Mouse (Mus musculus) megakaryocyte, embryonic 14.5 days (primary cell): ENCODE results near the gene Mthfr.

Experiments
- FLI1 ChIP-seq: IDR thresholded peaks from 2 replicates; pipeline ENCODE4 v1.6.1; 2012; ENCODE audit warnings: low read length, inconsistent platforms, mixed read lengths
- GATA1 ChIP-seq: IDR thresholded peaks from 3 replicates; pipeline ENCODE4 v1.6.1; 2012; ENCODE audit warnings: mixed read lengths, low read length, inconsistent platforms, borderline replicate concordance

DNA sequence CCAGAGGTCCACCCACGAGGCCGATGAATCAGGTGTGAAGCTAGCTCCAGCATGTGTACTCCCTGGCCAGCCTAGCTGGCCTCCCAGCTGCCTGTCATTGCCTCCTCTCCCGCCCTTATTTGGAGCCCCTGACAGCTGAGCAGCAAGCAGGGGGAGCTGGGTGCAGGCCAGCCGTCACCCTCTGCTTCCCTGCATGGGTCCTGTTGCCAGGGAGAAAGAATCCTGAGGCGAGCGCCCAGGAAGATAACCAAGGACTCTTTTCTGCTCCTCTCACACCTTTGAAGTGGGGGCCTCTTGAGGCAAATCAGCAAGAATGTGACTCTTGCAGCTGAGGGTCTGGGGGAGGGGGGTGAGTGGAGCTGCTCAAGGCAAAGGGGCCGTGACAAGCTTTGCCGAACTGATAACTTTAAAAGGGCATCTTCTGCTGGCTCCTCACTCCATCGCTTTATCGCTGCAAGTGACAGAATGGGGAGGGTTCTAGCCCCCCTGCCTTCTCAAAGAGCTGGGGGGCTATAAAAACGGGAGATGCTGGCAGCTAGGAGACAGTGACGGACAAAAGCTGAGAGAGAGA is 38.6 kb upstream of the Mthfr start, which contains the start of gene Nppa:
- TF ChIP-seq GATA1 (no peak), FLI1 (no peak)
